Mouse (Mus musculus): Measurements from ENCODE around the gene Iqsec1. TPM values are rescaled to one million over a fixed set of nuclear protein-coding genes. Genes with fewer than 3 reads are reported as not detected.

Iqsec1 gene
- polyA plus RNA-seq, 1 experiment from 2014 or later = 16.9 TPM

- H3K4me3 ChIP-seq (replicated peaks) = no peak overlapping the region
- H3K4me2 ChIP-seq (replicated peaks) = no peak overlapping the region
- peak; percentile 59 for ATAC-seq
- peak overlapping the region; percentile 52 for H3K27ac ChIP-seq
- H3K4me1 ChIP-seq (replicated peaks) = peaks cover 63% of the 10 kb centered on the region
- no peaks in the 10 kb centered on the region for H3K9me3 ChIP-seq
- WGBS = 59% methylated on average over 1 of the region's 1 CpGs
- H3K27me3 ChIP-seq = no peaks in the 10 kb centered on the region
- H3K36me3 ChIP-seq = no peaks in the 10 kb centered on the region
- no peak overlapping the region for H3K9ac ChIP-seq (replicated peaks)
These were observed 263.0 kb downstream of the Iqsec1 start for GRCm38 (mm10) chr6:90725526-90725925.

GRCm38 (mm10) chr6:90722993-90723392 lies 265.5 kb downstream of the Iqsec1 start:
- Histone ChIP-seq H3K4me1 (replicated peaks) (peaks cover 40% of the 10 kb centered on the region), H3K36me3 (no peaks in the 10 kb centered on the region), H3K4me3 (replicated peaks) (no peak overlapping the region), H3K9ac (replicated peaks) (no peak overlapping the region), H3K9me3 (no peaks in the 10 kb centered on the region), H3K27ac (peak overlapping the region; percentile 10; the same call in 1 of the 2 replicates), H3K27me3 (no peaks in the 10 kb centered on the region), H3K4me2 (replicated peaks) (no peak overlapping the region)
- no peak for ATAC-seq
- 56% methylated on average over 3 of the region's 3 CpGs for WGBS

DNA sequence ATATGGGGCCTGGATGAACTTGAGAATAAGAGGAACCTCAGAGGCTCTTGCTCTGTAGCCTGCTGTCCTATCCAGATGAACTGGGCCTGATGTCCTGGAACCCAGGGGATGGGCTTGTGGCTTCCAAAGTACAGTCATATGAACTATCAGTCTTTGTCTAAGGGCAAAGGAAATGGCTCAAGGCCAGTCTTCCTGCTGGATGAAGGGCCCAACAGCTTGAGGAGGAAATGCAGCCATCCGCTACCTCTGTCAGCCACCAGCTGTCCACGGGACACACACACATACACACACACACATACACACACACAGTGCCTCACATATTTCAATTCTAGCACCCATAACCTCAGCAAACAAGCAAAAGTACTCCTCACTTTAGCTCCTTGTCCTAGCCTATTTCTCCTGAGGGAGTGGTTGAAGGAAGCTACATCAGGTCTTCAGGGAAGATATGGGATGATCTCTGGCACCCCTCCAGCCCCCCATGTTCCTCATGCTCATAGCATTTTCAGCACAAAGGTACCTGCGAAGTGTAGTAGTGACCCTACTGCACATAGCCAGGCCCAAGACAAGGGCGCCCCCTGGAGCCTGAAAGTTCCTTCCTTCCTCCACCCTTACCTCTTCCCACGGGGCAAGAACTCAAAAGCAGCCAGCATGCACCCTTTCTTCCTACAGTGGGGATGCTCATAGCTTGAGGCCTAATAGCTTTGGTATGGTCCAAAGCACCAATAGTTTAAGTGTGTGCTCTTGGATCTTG lies 267.3 kb downstream of the Iqsec1 start:
- Histone ChIP-seq H3K4me3 (replicated peaks) (no peak overlapping the region), H3K36me3 (no peaks in the 10 kb centered on the region), H3K4me2 (replicated peaks) (no peak overlapping the region), H3K9ac (replicated peaks) (no peak overlapping the region), H3K9me3 (no peaks in the 10 kb centered on the region), H3K4me1 (replicated peaks) (peaks cover 36% of the 10 kb centered on the region), H3K27ac (no peak overlapping the region), H3K27me3 (no peaks in the 10 kb centered on the region)
- ATAC-seq = no peak
- WGBS = 78% methylated on average over 5 of the region's 5 CpGs

- no peak overlapping the region for H3K27ac ChIP-seq
- no peaks in the 10 kb centered on the region for H3K27me3 ChIP-seq
- H3K4me1 ChIP-seq (replicated peaks) = peaks cover 37% of the 10 kb centered on the region
- H3K9ac ChIP-seq (replicated peaks) = no peak overlapping the region
- 71% methylated on average over 3 of the region's 3 CpGs for WGBS
- no peak for ATAC-seq
- H3K4me2 ChIP-seq (replicated peaks) = no peak overlapping the region
- no peaks in the 10 kb centered on the region for H3K9me3 ChIP-seq
- H3K4me3 ChIP-seq (replicated peaks) = no peak overlapping the region
- H3K36me3 ChIP-seq = no peaks in the 10 kb centered on the region
These were observed 268.3 kb downstream of the Iqsec1 start for GRCm38 (mm10) chr6:90720201-90720600.

DNA sequence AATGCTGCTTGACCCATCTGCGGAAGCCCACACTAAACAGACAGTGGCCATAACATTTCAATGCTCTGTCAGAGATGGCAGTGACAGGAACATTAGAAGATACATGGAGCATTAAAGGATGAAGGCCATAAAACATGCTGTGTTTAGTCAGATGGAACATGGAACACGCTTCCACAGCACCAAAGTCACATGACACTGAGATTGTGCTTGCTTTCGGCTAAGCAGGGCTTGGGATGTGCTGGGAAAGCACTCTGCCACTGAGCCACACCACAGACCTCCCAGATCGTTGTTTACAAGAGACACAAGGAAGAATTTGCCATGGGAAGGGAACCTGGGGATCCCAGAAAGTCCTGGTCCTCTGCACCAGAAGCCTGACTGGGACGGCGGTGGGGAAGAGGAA lies 269.1 kb downstream of the Iqsec1 start:
- H3K27me3 ChIP-seq = no peaks in the 10 kb centered on the region
- H3K4me1 ChIP-seq (replicated peaks) = peaks cover 37% of the 10 kb centered on the region
- H3K9me3 ChIP-seq = no peaks in the 10 kb centered on the region
- no peak overlapping the region for H3K4me3 ChIP-seq (replicated peaks)
- no peak overlapping the region for H3K9ac ChIP-seq (replicated peaks)
- H3K36me3 ChIP-seq = no peaks in the 10 kb centered on the region
- no peak overlapping the region for H3K27ac ChIP-seq
- no peak for ATAC-seq
- 90% methylated on average over 6 of the region's 6 CpGs for WGBS
- no peak overlapping the region for H3K4me2 ChIP-seq (replicated peaks)

DNA sequence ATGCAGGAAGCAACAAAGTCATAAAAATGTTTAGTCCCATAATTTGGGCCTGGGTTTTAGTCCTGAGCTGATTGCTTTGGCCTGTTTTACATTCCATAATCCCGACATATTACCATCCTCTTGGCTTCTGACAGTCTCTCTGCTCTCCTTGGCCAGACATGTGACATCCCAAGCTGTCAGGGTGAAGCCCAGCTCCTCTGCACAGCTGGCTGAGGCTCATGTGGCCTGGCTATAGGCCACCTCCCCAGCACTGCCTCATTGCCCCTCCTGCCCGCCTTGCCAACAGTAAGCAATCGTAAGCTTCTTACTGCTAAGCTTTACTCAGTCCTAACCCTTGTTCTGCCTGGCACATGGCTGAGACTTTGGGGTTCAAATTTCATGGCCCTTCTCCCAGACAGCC lies 270.0 kb downstream of the Iqsec1 start:
- WGBS = 89% methylated on average over 3 of the region's 3 CpGs
- no peak overlapping the region for H3K4me3 ChIP-seq (replicated peaks)
- no peak overlapping the region for H3K9ac ChIP-seq (replicated peaks)
- no peak overlapping the region for H3K4me2 ChIP-seq (replicated peaks)
- H3K27me3 ChIP-seq = no peaks in the 10 kb centered on the region
- H3K36me3 ChIP-seq = no peaks in the 10 kb centered on the region
- ATAC-seq = no peak
- peaks cover 42% of the 10 kb centered on the region for H3K4me1 ChIP-seq (replicated peaks)
- H3K27ac ChIP-seq = no peak overlapping the region
- H3K9me3 ChIP-seq = no peaks in the 10 kb centered on the region

DNA sequence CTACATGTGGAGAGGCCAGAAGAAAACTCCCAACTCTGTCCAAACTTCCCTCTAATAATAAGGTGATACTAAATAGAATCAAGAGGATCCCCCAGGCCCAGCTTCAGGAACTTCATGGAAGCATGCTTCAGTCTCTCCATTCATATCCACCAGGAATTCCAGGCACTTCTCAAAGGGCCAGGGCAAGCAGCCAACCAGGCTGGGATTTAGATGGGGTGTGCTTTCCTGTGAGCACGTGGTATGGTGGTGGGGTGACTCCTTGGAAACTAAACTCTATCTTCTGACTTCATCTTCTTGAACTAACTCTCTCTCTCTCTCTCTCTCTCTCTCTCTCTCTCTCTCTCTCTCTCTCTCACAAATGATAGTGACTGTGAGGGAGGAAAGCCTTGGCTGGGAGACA lies 270.8 kb downstream of the Iqsec1 start:
- H3K9me3 ChIP-seq = no peaks in the 10 kb centered on the region
- WGBS = 48% methylated on average over 1 of the region's 1 CpGs
- H3K4me1 ChIP-seq (replicated peaks) = peaks cover 45% of the 10 kb centered on the region
- H3K4me2 ChIP-seq (replicated peaks) = no peak overlapping the region
- H3K4me3 ChIP-seq (replicated peaks) = no peak overlapping the region
- no peak for ATAC-seq
- H3K9ac ChIP-seq (replicated peaks) = no peak overlapping the region
- H3K36me3 ChIP-seq = no peaks in the 10 kb centered on the region
- H3K27ac ChIP-seq = no peak overlapping the region
- no peaks in the 10 kb centered on the region for H3K27me3 ChIP-seq

GRCm38 (mm10) chr6:90716853-90717252 lies 271.6 kb downstream of the Iqsec1 start:
- peak overlapping the region; percentile 83 for H3K4me2 ChIP-seq (replicated peaks)
- no peaks in the 10 kb centered on the region for H3K36me3 ChIP-seq
- WGBS = 49% methylated on average over 4 of the region's 4 CpGs
- H3K9me3 ChIP-seq = no peaks in the 10 kb centered on the region
- H3K4me3 ChIP-seq (replicated peaks) = no peak overlapping the region
- peaks cover 53% of the 10 kb centered on the region for H3K4me1 ChIP-seq (replicated peaks)
- no peak overlapping the region for H3K27ac ChIP-seq
- no peaks in the 10 kb centered on the region for H3K27me3 ChIP-seq
- peak; percentile 4; the same call in 1 of the 2 replicates for ATAC-seq
- no peak overlapping the region for H3K9ac ChIP-seq (replicated peaks)

DNA sequence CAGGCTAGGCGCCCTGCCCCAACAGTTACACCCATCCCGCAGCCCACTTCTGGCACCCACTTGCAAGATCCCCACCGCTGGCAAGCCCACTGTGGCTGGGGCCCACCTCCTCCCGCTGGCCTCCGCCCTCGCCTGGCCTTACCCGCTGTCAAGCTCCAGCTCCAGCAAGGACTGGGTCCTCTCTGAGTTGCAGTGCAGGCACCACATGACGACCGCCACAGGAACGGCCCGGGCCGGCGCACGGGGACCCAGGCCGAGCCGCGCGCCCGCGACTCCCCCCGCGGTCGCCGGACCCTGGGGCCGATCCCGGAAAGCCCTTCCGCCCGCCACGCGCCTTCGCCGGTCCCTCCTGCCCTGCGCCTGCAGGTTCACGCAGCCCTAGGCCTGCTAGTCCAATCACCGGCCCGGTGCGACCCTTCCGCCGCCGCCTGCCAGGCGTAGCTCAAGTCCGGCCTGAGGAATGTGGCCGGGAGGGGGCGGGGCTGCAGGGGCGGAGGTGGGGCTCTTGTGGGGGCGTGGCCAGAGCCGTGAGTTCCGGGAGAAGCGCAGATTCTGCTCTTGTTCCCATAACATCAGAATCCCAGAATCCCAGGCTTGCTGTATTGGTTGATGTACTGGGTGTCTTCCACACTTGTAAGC lies 272.3 kb downstream of the Iqsec1 start:
- ATAC-seq = peak; percentile 73
- Histone ChIP-seq H3K27me3 (no peaks in the 10 kb centered on the region), H3K4me1 (replicated peaks) (peaks cover 60% of the 10 kb centered on the region), H3K27ac (peak overlapping the region; percentile 67), H3K4me2 (replicated peaks) (peak overlapping the region; percentile 83), H3K9ac (replicated peaks) (peak overlapping the region; percentile 80), H3K36me3 (no peaks in the 10 kb centered on the region), H3K4me3 (replicated peaks) (peak overlapping the region; percentile 54), H3K9me3 (no peaks in the 10 kb centered on the region)
- WGBS = under 1% methylated on average over 43 of the region's 49 CpGs

- H3K9ac ChIP-seq (replicated peaks) = peak overlapping the region; percentile 80
These were observed 273.1 kb downstream of the Iqsec1 start for GRCm38 (mm10) chr6:90715245-90715905.

GRCm38 (mm10) chr6:90713650-90714049 lies 274.8 kb downstream of the Iqsec1 start:
- no peak overlapping the region for H3K4me2 ChIP-seq (replicated peaks)
- H3K27me3 ChIP-seq = no peaks in the 10 kb centered on the region
- H3K4me1 ChIP-seq (replicated peaks) = peaks cover 77% of the 10 kb centered on the region
- no peaks in the 10 kb centered on the region for H3K9me3 ChIP-seq
- H3K36me3 ChIP-seq = no peaks in the 10 kb centered on the region
- no peak for ATAC-seq
- 53% methylated on average over 3 of the region's 3 CpGs for WGBS
- H3K4me3 ChIP-seq (replicated peaks) = no peak overlapping the region
- H3K27ac ChIP-seq = peak overlapping the region; percentile 77
- no peak overlapping the region for H3K9ac ChIP-seq (replicated peaks)

More at GRCm38 (mm10) chr6:90715245-90715905, 273.1 kb downstream of the Iqsec1 start:
- peak overlapping the region; percentile 54 for H3K4me3 ChIP-seq (replicated peaks)
- peaks cover 68% of the 10 kb centered on the region for H3K4me1 ChIP-seq (replicated peaks)
- no peaks in the 10 kb centered on the region for H3K36me3 ChIP-seq
- 55% methylated on average over 4 of the region's 4 CpGs for WGBS
- peak overlapping the region; percentile 67 for H3K27ac ChIP-seq
- no peaks in the 10 kb centered on the region for H3K27me3 ChIP-seq
- H3K4me2 ChIP-seq (replicated peaks) = peak overlapping the region; percentile 83
- peak; percentile 73 for ATAC-seq
- H3K9me3 ChIP-seq = no peaks in the 10 kb centered on the region

Data from midbrain, embryonic 13.5 days (tissue).